Mouse (Mus musculus) thymus, postnatal 36 days (tissue): ENCODE measurements around the gene Naaladl1.
"Not testable (repeated sequence)": the region's sequence is repeated elsewhere in the genome, so short reads cannot be mapped to it uniquely, and the experiment has no call there.

ENCODE experiments used
- DNase-seq, 2 experiments: peaks; one replicate each; pipeline ENCODE4 v3.0.0; 2022; ENCODE audit warnings: mixed read lengths in 2 of 2

Naaladl1 gene

GRCm38 (mm10) chr19:6084478-6085248, 20.9 kb upstream of the Naaladl1 start, which contains the start of the genes Zfpl1 and Cdca5:
Gene Zfpl1 (minus strand): TSS chr19:6084956.
Gene Cdca5 (plus strand): TSS chr19:6084983.
- peak; percentile 93 to 96 for DNase-seq

- peak; percentile 51 to 68 for DNase-seq
Measured at GRCm38 (mm10) chr19:6085417-6085879, 20.1 kb upstream of the Naaladl1 start.

- no peak for DNase-seq
Measured at GRCm38 (mm10) chr19:6088841-6089240, 16.7 kb upstream of the Naaladl1 start.

DNA sequence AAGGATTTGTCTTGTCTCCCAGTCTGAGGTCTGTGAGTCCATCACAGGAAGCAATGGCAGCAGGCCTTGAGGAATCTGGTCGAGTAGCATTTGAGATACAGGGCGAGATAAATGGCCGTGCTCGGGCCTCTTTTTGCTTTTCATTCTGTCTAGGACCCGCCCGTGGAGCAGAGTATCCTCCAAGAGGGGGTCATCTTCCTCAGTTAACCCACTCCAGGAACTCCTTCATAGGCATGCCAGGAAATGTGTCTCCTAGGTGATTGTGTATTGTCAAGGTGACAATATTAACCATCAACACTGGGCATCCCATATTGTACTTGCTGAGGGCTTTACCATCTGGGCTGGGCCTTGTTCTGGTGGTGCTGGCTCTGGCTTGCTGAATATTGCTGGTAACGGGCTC, 11.5 kb upstream of the Naaladl1 start, which contains the start of gene AC131692.1:
Gene AC131692.1 (plus strand): TSS at position 301 of the 400 bp plus-strand sequence.
- DNase-seq, result no peak

GRCm38 (mm10) chr19:6097847-6098246, 7.7 kb upstream of the Naaladl1 start:
- DNase-seq, result no peak

DNA sequence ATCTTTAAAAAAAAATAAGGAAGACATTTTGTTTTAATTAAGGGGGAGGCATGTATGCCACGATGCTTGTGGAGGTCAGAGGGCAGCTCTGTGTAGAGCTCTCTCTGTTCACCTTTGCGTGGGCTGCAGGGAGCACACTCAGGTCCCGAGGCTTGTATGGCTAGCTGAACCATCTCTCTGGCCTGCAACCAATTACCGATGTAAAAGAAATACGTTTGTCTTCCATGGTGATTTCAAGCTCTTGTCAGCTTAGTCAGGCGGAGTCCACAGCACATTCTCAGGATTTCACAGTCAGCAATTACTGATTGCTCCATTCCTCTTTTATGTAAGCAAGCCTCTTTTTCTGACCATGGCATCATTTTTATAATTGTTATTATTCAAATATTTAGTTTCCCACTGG, 4.4 kb upstream of the Naaladl1 start:
- DNase-seq, result no peak

DNA sequence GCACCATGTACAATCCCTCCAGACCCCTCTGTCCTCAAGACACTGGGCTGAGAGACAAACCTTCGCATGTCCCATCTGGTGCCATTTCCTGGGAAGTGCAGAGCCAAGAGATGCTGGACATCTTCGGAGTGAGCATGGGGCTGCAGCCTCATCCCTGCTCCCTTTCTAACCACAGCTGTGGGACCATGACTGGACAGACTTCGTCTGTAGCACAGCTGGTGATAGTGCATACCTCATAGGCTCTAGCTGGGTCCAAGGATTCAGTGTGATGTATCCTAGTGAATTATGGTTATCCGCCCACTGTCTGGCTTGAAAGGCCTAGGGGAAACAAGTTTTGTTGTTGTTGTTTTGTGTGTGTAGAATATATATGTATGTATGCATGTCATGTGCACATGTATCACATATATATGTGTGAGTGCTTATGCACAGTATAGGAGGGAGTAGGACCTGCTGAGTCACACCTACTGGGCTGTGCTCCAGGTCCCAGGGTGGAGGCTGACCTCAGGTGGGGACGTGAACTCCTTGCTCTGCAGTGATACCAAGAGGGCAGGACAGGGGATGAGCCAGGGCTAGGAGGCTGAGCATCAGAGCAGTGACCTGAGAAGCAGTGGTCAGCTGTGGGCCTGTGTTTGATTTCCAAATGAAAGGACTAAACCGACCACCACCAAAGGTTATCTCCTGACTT, 3.3 kb upstream of the Naaladl1 start:
- no peak for DNase-seq

GRCm38 (mm10) chr19:6104476-6104875, 1.1 kb upstream of the Naaladl1 start:
- no peak for DNase-seq

GRCm38 (mm10) chr19:6113116-6113515, 7.5 kb downstream of the Naaladl1 start:
- DNase-seq, result no peak

GRCm38 (mm10) chr19:6116113-6116850, 10.7 kb downstream of the Naaladl1 start:
- DNase-seq, result no peak

DNA sequence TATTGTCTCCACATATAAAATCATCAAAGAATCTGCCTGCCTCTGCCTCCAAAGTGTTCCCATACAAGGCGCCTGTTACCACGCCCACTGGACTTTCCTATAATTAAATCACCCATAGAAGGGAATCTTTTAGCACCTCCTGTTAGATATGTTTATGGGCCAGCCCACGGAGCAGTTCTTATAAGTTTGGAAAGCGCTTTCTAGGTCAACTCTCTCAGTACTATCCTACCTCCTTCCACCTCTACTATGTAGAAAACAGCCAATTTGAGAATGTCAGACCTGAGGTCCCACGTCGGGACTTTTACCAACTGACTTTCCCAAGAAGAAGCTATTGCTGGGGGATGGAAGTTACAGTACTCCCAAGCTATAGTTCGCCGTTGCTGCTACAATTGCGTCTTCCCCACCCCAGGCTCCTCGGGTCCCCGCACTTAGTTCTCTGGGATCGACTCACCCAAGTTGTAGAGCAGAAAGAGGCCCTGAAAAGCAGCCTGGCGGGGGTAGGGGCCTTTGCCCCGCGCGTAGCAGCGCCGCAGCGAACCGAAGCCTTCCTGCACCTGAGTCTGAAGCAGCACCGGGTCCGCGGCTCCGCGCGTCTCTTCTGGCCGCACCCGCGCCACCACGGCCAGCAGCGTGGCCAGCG, 11.9 kb downstream of the Naaladl1 start:
- DNase-seq, result no peak

- peak; percentile 88 to 90 for DNase-seq
Measured at GRCm38 (mm10) chr19:6117986-6118676, 12.5 kb downstream of the Naaladl1 start, which contains the start of gene Sac3d1. Gene Sac3d1 (minus strand): TSS chr19:6118650.

DNA sequence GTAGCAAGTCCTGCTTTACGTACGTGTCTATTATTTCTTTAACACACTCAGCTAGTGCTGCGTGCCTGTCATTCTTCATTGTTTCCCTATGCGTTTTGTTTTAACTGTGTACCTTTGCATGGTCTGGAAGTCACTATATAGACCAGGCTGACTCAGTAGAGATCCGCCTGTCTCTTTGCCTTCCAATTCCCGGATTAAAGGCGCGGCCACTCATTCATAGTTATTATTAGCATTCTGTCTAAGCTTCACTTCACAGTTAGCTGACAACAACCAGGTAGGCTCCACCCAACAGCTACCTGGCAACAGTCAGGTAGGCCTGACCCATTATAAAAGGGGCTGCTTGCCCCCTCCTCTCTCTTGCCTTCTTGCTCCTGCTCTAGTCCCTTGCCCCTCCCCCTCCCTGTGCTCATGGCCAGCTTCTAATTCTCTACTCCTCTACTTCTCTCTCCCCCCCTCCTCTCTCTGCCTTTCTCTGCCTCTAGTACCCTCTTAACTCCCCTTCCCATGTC, 13.1 kb downstream of the Naaladl1 start:
- peak in 1 of 2 experiments; percentile 31 for DNase-seq

- DNase-seq, result no peak
Measured at GRCm38 (mm10) chr19:6121761-6122160, 16.2 kb downstream of the Naaladl1 start.

DNA sequence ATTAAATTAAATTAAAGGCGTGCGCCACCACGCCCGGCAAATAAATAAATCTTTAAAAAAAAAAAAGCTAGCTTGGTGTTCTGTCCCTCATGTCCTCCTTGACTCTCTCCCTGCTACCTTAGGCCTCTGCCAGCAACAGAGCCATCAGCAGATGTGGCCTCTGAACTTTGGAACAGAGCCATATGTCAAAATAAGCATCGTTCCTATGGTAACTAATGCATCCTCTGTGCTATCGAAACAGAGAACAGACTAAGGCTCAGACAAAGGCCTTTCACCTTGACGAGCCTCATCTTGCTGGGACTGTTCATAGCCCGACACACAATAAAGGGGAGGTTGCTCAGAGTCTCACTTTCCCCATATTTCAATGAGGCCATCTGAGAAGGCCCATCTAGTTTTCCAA, 17.7 kb downstream of the Naaladl1 start:
- no peak for DNase-seq

- DNase-seq, result no peak
Measured at GRCm38 (mm10) chr19:6124898-6125297, 19.3 kb downstream of the Naaladl1 start.

DNA sequence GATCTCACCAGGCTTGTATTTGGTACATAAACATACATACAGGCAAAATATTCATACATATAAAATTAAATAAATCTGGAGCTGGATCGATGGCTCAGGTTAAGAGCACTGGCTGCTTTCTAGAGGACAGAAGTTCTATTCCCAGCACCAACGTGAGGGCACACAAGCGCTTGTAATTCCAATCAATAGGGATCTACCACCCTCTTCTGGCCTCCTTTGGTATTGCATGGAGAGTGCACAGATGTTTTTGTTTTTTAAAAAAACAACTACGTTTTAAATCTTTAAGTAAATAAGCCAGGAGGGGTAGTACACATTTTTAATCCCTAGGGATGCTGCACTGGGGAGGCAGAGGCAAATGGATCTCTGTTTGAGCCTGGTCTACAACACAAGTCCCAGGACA, 20.7 kb downstream of the Naaladl1 start:
- peak in 1 of 2 experiments; percentile 27 for DNase-seq

- DNase-seq, result no peak
Measured at GRCm38 (mm10) chr19:6126789-6127580, 21.4 kb downstream of the Naaladl1 start.

DNA sequence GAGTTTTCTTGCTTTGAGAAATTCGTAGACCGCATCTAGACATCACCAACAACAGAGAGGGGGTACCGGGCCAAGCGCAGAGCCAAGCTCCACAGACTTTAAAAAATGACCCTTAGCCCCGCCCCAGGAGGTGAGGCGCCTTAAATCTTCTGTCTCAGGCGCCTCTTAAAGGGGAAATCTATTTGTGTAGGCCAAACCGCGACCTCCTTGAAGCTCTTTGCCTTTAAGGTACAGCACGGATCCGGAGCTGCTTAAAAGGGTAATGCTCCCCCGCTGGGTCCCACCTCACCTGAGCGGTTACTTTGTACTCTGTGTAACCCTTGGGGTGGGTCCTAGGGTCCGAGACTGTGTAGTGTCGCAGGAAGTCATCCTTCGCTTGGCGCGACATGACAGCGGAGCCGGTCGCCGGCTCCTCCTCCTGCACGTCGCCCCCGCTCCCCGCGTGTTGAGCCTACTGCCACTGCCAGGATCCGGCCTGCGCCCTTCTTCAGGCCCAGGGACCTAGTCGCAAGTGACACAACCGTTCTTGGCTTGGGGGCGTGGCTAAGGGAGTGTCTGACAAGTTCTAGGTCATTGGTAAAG, 22.3 kb downstream of the Naaladl1 start, which contains the start of gene Snx15:
Gene Snx15 (minus strand): TSS at position 545 of the 582 bp plus-strand sequence.
- DNase-seq, result peak; percentile 95 to 97

DNA sequence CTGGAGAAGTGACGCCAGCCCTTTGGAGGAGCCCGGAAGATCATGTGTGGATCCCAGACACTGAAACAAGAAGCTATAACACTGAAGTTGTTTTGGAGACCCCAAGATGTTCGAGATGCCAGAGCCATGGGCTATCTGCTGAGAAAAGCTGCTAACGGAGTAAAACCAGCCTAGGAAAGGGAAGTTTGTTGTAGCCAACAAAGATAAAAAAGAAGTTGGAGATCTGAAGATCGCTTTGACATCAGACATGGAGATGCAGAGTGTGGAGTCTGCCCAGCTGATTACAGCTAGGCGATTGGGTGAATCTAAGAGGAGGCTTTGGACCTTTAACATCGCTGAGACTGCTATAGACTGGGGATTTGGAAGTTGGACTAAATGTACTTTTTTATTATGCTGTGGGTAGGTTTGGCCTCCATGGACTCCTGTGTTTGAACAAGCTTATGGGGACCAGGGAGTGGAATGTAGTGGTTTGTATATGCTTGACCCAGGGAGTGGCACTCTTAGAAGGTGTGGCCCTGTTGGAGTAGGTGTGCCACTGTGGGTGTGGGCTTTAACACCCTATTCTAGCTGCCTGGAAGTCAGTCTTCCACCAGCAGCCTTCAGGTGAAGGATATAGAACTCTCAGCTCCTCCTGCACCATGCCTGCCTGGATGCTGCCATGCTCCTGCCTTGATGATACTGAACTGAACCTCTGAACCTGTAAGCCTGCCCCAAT, 25.0 kb downstream of the Naaladl1 start:
- not testable (repeated sequence) for DNase-seq
